8 mouse cellular contexts compared by ENCODE assay signal in genomic region chr17:25843122-25843521, GRCm38 (mm10). TPM values are rescaled to one million over a fixed set of nuclear protein-coding genes. Genes with fewer than 3 reads are reported as not detected.
DNase-seq lines count a peak whose midpoint lies in the region; ATAC-seq and TF ChIP-seq lines count a peak whose summit lies in the region.

No protein-coding gene starts in this region.

- peak overlapping the region; percentile 93; the same call in 1 of the 2 replicates for H3K4me2 ChIP-seq in neural tube, embryonic 14.5 days (ENCODE audit: low read depth, low read length)

- no peaks in the 10 kb centered on the region for H3K9me3 ChIP-seq in forebrain, embryonic 10.5 days
- no peaks in the 10 kb centered on the region for H3K9me3 ChIP-seq in limb, embryonic 10.5 days (replicated peaks)
- no peaks in the 10 kb centered on the region for H3K9me3 ChIP-seq in neural tube, embryonic 14.5 days (ENCODE audit: control insufficient read depth, low read length)

- intact Hi-C loops in left cerebral cortex, adult 2 months (cut with DNase I), result no loop called here
- intact Hi-C loops in left cerebral cortex, postnatal 10 days (cut with DNase I), result no loop called here

- H3K27me3 ChIP-seq in forebrain, embryonic 10.5 days (ENCODE audit: poor library complexity, severe bottlenecking), result no peaks in the 10 kb centered on the region
- H3K27me3 ChIP-seq in limb, embryonic 10.5 days (ENCODE audit: low read depth, poor library complexity, severe bottlenecking), result no peaks in the 10 kb centered on the region
- H3K27me3 ChIP-seq in neural tube, embryonic 14.5 days (ENCODE audit: control insufficient read depth, insufficient read depth, low read length), result no peaks in the 10 kb centered on the region

- WGBS in forebrain, embryonic 10.5 days, result 94% methylated on average over 4 of the region's 4 CpGs
- 97% methylated on average over 4 of the region's 4 CpGs for WGBS in limb, embryonic 10.5 days
- WGBS in neural tube, embryonic 14.5 days, result 95% methylated on average over 4 of the region's 4 CpGs

- DNase-seq in left cerebral cortex, adult 2 months (ENCODE audit: extremely low spot score in 1 of 2, low spot score in 2 of 2), result no peak
- DNase-seq in left cerebral cortex, postnatal 10 days (ENCODE audit: extremely low spot score in 1 of 2, low spot score in 2 of 2), result no peak
- no peak for DNase-seq in forebrain, embryonic 10.5 days (ENCODE audit: extremely low spot score, low spot score)
- no peak for DNase-seq in limb, embryonic 10.5 days (ENCODE audit: low spot score)
- DNase-seq in left cerebral cortex, adult 8-10 months (ENCODE audit: low spot score in 2 of 2), result no peak
- no peak for DNase-seq in urinary bladder, postnatal 14 days (ENCODE audit: low spot score)
- DNase-seq in layer of hippocampus, adult 11-12 months (ENCODE audit: low spot score), result no peak

- no peak overlapping the region for H3K9ac ChIP-seq in neural tube, embryonic 14.5 days (replicated peaks; ENCODE audit: low read depth, low read length)

- peaks cover 33% of the 10 kb centered on the region for H3K4me1 ChIP-seq in forebrain, embryonic 10.5 days
- peaks cover 40% of the 10 kb centered on the region for H3K4me1 ChIP-seq in limb, embryonic 10.5 days
- H3K4me1 ChIP-seq in neural tube, embryonic 14.5 days (ENCODE audit: control insufficient read depth, insufficient read depth, low read length), result peaks cover 12% of the 10 kb centered on the region; the same call in 1 of the 2 replicates

- peak overlapping the region; percentile 85 for H3K4me3 ChIP-seq in left cerebral cortex, adult 2 months
- peak overlapping the region; percentile 94 for H3K4me3 ChIP-seq in forebrain, embryonic 10.5 days
- H3K4me3 ChIP-seq in limb, embryonic 10.5 days, result peak overlapping the region; percentile 95
- H3K4me3 ChIP-seq in neural tube, embryonic 14.5 days (ENCODE audit: low read depth, low read length), result peak overlapping the region; percentile 81; the same call in 1 of the 2 replicates

- TF ChIP-seq CTCF in left cerebral cortex, adult 2 months (IDR thresholded peaks at IDR 0.05), result no peak

- ATAC-seq in neural tube, embryonic 14.5 days (ENCODE audit: low read depth), result no peak

- H3K36me3 ChIP-seq in forebrain, embryonic 10.5 days (replicated peaks), result peaks cover 85% of the 10 kb centered on the region
- H3K36me3 ChIP-seq in limb, embryonic 10.5 days, result peaks cover 83% of the 10 kb centered on the region
- H3K36me3 ChIP-seq in neural tube, embryonic 14.5 days (ENCODE audit: control insufficient read depth, insufficient read depth, low read length), result peaks cover 34% of the 10 kb centered on the region

- no peak overlapping the region for H3K27ac ChIP-seq in left cerebral cortex, adult 2 months
- H3K27ac ChIP-seq in forebrain, embryonic 10.5 days, result no peak overlapping the region
- no peak overlapping the region for H3K27ac ChIP-seq in limb, embryonic 10.5 days
- no peak overlapping the region for H3K27ac ChIP-seq in neural tube, embryonic 14.5 days (ENCODE audit: low read depth, low read length)

RNA-seq across cellular contexts. Expression of gene Rhot2, which starts 1.5 kb away (rescaled TPM):
- total RNA-seq in left cerebral cortex, adult 2 months (2021), result 100 to 1,000 TPM; 103 to 105 TPM
- 10 to 100 TPM; 68.8 to 74.7 TPM for total RNA-seq in left cerebral cortex, postnatal 10 days (2021)
- polyA plus RNA-seq in forebrain, embryonic 10.5 days (2016; fragmentation: Nextera tagmentation; extraction: Ambion mirVana), result 28.0 and 31.2 TPM in 2 replicates
- 30.8 and 32.6 TPM in 2 replicates for polyA plus RNA-seq in limb, embryonic 10.5 days (2016; fragmentation: Nextera tagmentation; extraction: Ambion mirVana)
- polyA plus RNA-seq in neural tube, embryonic 14.5 days (2014; fragmentation: Nextera tagmentation; extraction: Ambion mirVana), result 6.6 and 10.4 TPM in 2 replicates
- 10 to 100 TPM; 59.9 to 86.5 (median 78.9) TPM for total RNA-seq in left cerebral cortex, adult 8-10 months (2022)

RNA-seq across cellular contexts. Expression of gene Gm20683, which starts 1.6 kb away (rescaled TPM):
- 10 to 100 TPM; 23.0 to 25.1 TPM for total RNA-seq in left cerebral cortex, adult 2 months (2021)
- 10 to 100 TPM; 28.7 to 29.9 TPM for total RNA-seq in left cerebral cortex, postnatal 10 days (2021)
- 1.7 and 2.3 TPM in 2 replicates for polyA plus RNA-seq in forebrain, embryonic 10.5 days (2016; fragmentation: Nextera tagmentation; extraction: Ambion mirVana)
- polyA plus RNA-seq in limb, embryonic 10.5 days (2016; fragmentation: Nextera tagmentation; extraction: Ambion mirVana), result 1.5 and 1.9 TPM in 2 replicates
- 8.2 and 10.6 TPM in 2 replicates for polyA plus RNA-seq in neural tube, embryonic 14.5 days (2014; fragmentation: Nextera tagmentation; extraction: Ambion mirVana)
- total RNA-seq in left cerebral cortex, adult 8-10 months (2022), result 10 to 100 TPM; 19.4 to 25.5 (median 21.2) TPM

RNA-seq across cellular contexts. Expression of gene Rhbdl1, which starts 6.0 kb away (rescaled TPM):
- total RNA-seq in left cerebral cortex, adult 2 months (2021), result 10 to 100 TPM; 36.3 to 39.6 TPM
- 10 to 100 TPM; 84.5 to 94.2 TPM for total RNA-seq in left cerebral cortex, postnatal 10 days (2021)
- 0.93 and 1.3 TPM in 2 replicates for polyA plus RNA-seq in forebrain, embryonic 10.5 days (2016; fragmentation: Nextera tagmentation; extraction: Ambion mirVana)
- 1.0 and 1.2 TPM in 2 replicates for polyA plus RNA-seq in limb, embryonic 10.5 days (2016; fragmentation: Nextera tagmentation; extraction: Ambion mirVana)
- 42.0 and 67.6 TPM in 2 replicates for polyA plus RNA-seq in neural tube, embryonic 14.5 days (2014; fragmentation: Nextera tagmentation; extraction: Ambion mirVana)
- total RNA-seq in left cerebral cortex, adult 8-10 months (2022), result 10 to 100 TPM; 32.6 to 42.3 (median 37.5) TPM

RNA-seq across cellular contexts. Expression of gene Stub1, which starts 9.9 kb away (rescaled TPM):
- 100 to 1,000 TPM; 162 to 171 TPM for total RNA-seq in left cerebral cortex, adult 2 months (2021)
- 100 to 1,000 TPM; 168 to 171 TPM for total RNA-seq in left cerebral cortex, postnatal 10 days (2021)
- polyA plus RNA-seq in forebrain, embryonic 10.5 days (2016; fragmentation: Nextera tagmentation; extraction: Ambion mirVana), result 403 TPM in 2 replicates
- 408 and 426 TPM in 2 replicates for polyA plus RNA-seq in limb, embryonic 10.5 days (2016; fragmentation: Nextera tagmentation; extraction: Ambion mirVana)
- 335 and 351 TPM in 2 replicates for polyA plus RNA-seq in neural tube, embryonic 14.5 days (2014; fragmentation: Nextera tagmentation; extraction: Ambion mirVana)
- 100 to 1,000 TPM; 168 to 175 (median 172) TPM for total RNA-seq in left cerebral cortex, adult 8-10 months (2022)

RNA-seq across cellular contexts. Expression of gene Jmjd8, which starts 14.5 kb away (rescaled TPM):
- 10 to 100 TPM; 55.1 to 55.6 TPM for total RNA-seq in left cerebral cortex, adult 2 months (2021)
- 10 to 100 TPM; 59.9 to 61.5 TPM for total RNA-seq in left cerebral cortex, postnatal 10 days (2021)
- 53.9 and 58.7 TPM in 2 replicates for polyA plus RNA-seq in forebrain, embryonic 10.5 days (2016; fragmentation: Nextera tagmentation; extraction: Ambion mirVana)
- polyA plus RNA-seq in limb, embryonic 10.5 days (2016; fragmentation: Nextera tagmentation; extraction: Ambion mirVana), result 52.4 and 54.9 TPM in 2 replicates
- 36.7 and 46.4 TPM in 2 replicates for polyA plus RNA-seq in neural tube, embryonic 14.5 days (2014; fragmentation: Nextera tagmentation; extraction: Ambion mirVana)
- 10 to 100 TPM; 52.6 to 63.8 (median 56.4) TPM for total RNA-seq in left cerebral cortex, adult 8-10 months (2022)
